Mouse (Mus musculus) ES-Bruce4 (cell line): Measurements from ENCODE around the gene Myo9b.

Source experiments
- CTCF ChIP-seq: IDR thresholded peaks from one replicate; pipeline ENCODE4 v1.8.1; 2011; ENCODE audit warnings: low read depth, low read length
- POLR2A ChIP-seq: IDR thresholded peaks from one replicate; pipeline ENCODE4 v1.8.1; 2011; ENCODE audit warnings: low read length; ENCODE audit not compliant: insufficient read depth

DNA sequence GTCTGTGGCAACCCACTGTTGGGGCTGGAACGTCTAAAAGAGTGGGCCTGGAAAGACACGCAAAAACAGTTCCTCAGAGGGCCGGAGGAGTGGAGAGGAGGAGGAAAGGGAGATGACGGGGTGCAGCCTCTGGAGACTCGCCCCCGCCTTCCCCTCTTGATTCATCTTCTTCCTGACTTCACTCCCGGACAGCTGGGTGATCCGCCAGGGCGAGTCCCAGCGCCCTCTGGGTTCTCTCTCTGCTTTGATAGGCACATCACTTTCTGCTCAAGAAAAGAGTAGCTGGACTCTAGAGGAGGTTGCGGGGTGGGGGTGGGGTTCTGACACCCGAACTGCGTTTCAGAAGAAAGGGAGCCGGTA, 617 bp downstream of the Myo9b start:
- no peak for TF ChIP-seq POLR2A
- no peak for TF ChIP-seq CTCF
